Mouse (Mus musculus): ENCODE data around the gene Stk38l. TPM values are rescaled to one million over a fixed set of nuclear protein-coding genes. Genes with fewer than 3 reads are reported as not detected.
A peak's percentile ranks its signal among the peaks of the same experiment; 100 is the strongest.
"Not testable (repeated sequence)": the region's sequence is repeated elsewhere in the genome, so short reads cannot be mapped to it uniquely, and the experiment has no call there.

Stk38l gene
- polyA plus RNA-seq, 1 experiment from 2014 or later = 32.0 TPM

- peak overlapping the region; percentile 78 for H3K27ac ChIP-seq
- peaks cover 37% of the 10 kb centered on the region for H3K4me1 ChIP-seq (replicated peaks)
- ATAC-seq (replicated peaks; ENCODE audit: insufficient number of reproducible peaks, insufficient read depth, low FRiP score, low read depth) = no peak
- H3K36me3 ChIP-seq = no peaks in the 10 kb centered on the region
- 48% methylated on average over 1 of the region's 1 CpGs for WGBS
- no peak overlapping the region for H3K4me2 ChIP-seq
- no peaks in the 10 kb centered on the region for H3K9me3 ChIP-seq (replicated peaks)
- no peaks in the 10 kb centered on the region for H3K27me3 ChIP-seq
- no peak overlapping the region for H3K9ac ChIP-seq
- H3K4me3 ChIP-seq = no peak overlapping the region
Measured at GRCm38 (mm10) chr6:146738889-146739288, 14.1 kb downstream of the Stk38l start.

GRCm38 (mm10) chr6:146740724-146741123 is 15.9 kb downstream of the Stk38l start:
- no peaks in the 10 kb centered on the region for H3K36me3 ChIP-seq
- H3K4me1 ChIP-seq (replicated peaks) = peaks cover 37% of the 10 kb centered on the region
- ATAC-seq (replicated peaks; ENCODE audit: insufficient number of reproducible peaks, insufficient read depth, low FRiP score, low read depth) = no peak
- H3K27ac ChIP-seq = no peak overlapping the region
- H3K9ac ChIP-seq = no peak overlapping the region
- H3K9me3 ChIP-seq (replicated peaks) = no peaks in the 10 kb centered on the region
- H3K27me3 ChIP-seq = no peaks in the 10 kb centered on the region
- H3K4me2 ChIP-seq = no peak overlapping the region
- H3K4me3 ChIP-seq = no peak overlapping the region

DNA sequence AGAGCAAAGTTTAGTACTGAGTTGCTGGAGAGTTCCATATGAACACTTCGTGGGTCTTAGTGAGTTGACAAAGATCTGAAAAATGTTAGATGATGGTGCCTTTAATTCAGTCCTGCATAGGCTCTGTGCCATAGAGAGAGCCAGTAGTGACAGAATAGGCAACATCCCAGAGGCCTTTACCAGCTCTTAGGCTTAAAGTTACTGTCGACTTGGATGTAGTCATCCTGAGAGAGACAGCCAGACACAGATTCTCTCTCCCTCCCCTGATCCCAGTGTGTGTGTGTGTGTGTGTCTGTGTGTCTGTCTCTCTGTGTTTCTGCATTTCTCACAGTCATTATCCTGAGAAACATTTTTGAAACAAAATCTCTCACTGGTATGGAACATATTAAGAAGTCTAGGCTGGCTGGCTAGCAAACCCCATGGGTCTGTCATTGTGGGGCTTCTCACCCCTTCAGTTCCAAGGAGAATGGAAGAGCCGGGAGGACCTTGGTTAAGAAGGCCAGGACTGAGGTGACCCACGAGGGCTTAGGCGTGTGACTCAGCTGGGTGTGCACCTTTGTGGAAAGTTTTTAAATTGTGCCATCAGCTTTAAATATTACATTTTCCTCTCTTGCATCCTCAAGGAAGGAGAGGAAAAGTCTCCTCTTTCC is 17.3 kb downstream of the Stk38l start:
- Histone ChIP-seq H3K4me2 (no peak overlapping the region), H3K36me3 (no peaks in the 10 kb centered on the region), H3K9me3 (replicated peaks) (no peaks in the 10 kb centered on the region), H3K27me3 (no peaks in the 10 kb centered on the region), H3K4me3 (no peak overlapping the region), H3K9ac (no peak overlapping the region), H3K27ac (no peak overlapping the region), H3K4me1 (replicated peaks) (peaks cover 36% of the 10 kb centered on the region)
- no peak for ATAC-seq (replicated peaks; ENCODE audit: insufficient number of reproducible peaks, insufficient read depth, low FRiP score, low read depth)
- WGBS = 59% methylated on average over 5 of the region's 5 CpGs

- H3K36me3 ChIP-seq; H3K4me2 ChIP-seq; H3K9me3 ChIP-seq (replicated peaks); H3K9ac ChIP-seq; H3K27ac ChIP-seq; H3K4me3 ChIP-seq; H3K27me3 ChIP-seq; ATAC-seq (replicated peaks; ENCODE audit: insufficient number of reproducible peaks, insufficient read depth, low FRiP score, low read depth): not testable (repeated sequence)
- peaks cover 37% of the 10 kb centered on the region for H3K4me1 ChIP-seq (replicated peaks)
- 94% methylated on average over 7 of the region's 7 CpGs for WGBS
Measured at GRCm38 (mm10) chr6:146744266-146744665, 19.5 kb downstream of the Stk38l start.

DNA sequence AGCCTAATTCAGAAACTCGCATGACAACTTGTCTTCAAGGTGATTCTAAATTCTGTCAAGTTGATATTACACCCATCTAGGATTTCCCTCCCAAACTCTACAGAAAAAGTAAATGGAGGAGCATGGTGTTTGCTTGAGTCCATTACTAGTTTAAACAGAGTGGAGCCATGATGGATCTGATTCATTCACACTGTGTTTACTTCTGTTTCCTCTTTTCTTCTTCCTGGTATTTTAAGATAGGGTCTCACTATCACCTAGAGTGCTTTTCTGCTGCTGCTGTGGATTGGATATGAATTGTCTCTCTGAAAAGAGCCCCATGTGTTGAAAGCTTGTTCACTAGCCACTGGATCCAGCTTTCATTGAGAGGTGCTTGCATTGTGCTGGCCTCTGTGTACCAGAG is 20.4 kb downstream of the Stk38l start:
- Histone ChIP-seq H3K27me3 (no peaks in the 10 kb centered on the region), H3K4me2 (no peak overlapping the region), H3K36me3 (no peaks in the 10 kb centered on the region), H3K9ac (no peak overlapping the region), H3K9me3 (replicated peaks) (no peaks in the 10 kb centered on the region), H3K4me1 (replicated peaks) (peaks cover 42% of the 10 kb centered on the region), H3K27ac (0 out of 2 replicates have a peak overlapping the region, but pooled peaks have one; percentile 19), H3K4me3 (no peak overlapping the region)
- 88% methylated on average over 1 of the region's 1 CpGs for WGBS
- no peak for ATAC-seq (replicated peaks; ENCODE audit: insufficient number of reproducible peaks, insufficient read depth, low FRiP score, low read depth)

GRCm38 (mm10) chr6:146746577-146746976 is 21.8 kb downstream of the Stk38l start:
- no peak overlapping the region for H3K4me3 ChIP-seq
- peaks cover 50% of the 10 kb centered on the region for H3K4me1 ChIP-seq (replicated peaks)
- no peaks in the 10 kb centered on the region for H3K36me3 ChIP-seq
- no peaks in the 10 kb centered on the region for H3K27me3 ChIP-seq
- H3K9me3 ChIP-seq (replicated peaks) = no peaks in the 10 kb centered on the region
- no peak for ATAC-seq (replicated peaks; ENCODE audit: insufficient number of reproducible peaks, insufficient read depth, low FRiP score, low read depth)
- H3K27ac ChIP-seq = peak overlapping the region; percentile 44; the same call in 1 of the 2 replicates
- no peak overlapping the region for H3K4me2 ChIP-seq
- no peak overlapping the region for H3K9ac ChIP-seq
- 52% methylated on average over 5 of the region's 5 CpGs for WGBS

GRCm38 (mm10) chr6:146747057-146747456 is 22.3 kb downstream of the Stk38l start:
- Histone ChIP-seq H3K4me3 (no peak overlapping the region), H3K27ac (0 out of 2 replicates have a peak overlapping the region, but pooled peaks have one; percentile 44), H3K9me3 (replicated peaks) (no peaks in the 10 kb centered on the region), H3K4me1 (replicated peaks) (peaks cover 55% of the 10 kb centered on the region), H3K9ac (no peak overlapping the region), H3K27me3 (no peaks in the 10 kb centered on the region), H3K4me2 (no peak overlapping the region), H3K36me3 (no peaks in the 10 kb centered on the region)
- no peak for ATAC-seq (replicated peaks; ENCODE audit: insufficient number of reproducible peaks, insufficient read depth, low FRiP score, low read depth)

DNA sequence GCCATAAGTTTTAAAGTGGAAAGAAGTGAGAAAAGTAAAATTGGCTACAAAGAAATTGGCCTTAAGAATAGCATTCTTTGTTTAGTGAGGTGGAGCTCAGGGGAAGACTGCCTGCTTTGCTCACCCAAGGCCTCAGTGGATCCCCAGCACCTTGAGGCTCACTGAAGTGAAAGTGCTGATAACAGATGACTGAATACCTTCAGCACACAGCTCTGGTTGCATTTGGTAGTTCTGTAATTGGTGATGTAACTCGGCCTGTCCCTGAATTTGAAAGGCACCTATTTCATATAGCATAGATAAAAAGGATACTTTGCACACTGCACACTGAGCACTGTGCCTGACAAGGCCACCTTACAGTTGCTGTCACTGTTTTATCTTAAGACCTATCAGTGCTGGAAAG is 23.5 kb downstream of the Stk38l start:
- no peak overlapping the region for H3K4me2 ChIP-seq
- ATAC-seq (replicated peaks; ENCODE audit: insufficient number of reproducible peaks, insufficient read depth, low FRiP score, low read depth) = no peak
- H3K36me3 ChIP-seq = no peaks in the 10 kb centered on the region
- H3K9ac ChIP-seq = no peak overlapping the region
- no peaks in the 10 kb centered on the region for H3K27me3 ChIP-seq
- no peaks in the 10 kb centered on the region for H3K9me3 ChIP-seq (replicated peaks)
- H3K4me3 ChIP-seq = no peak overlapping the region
- peaks cover 65% of the 10 kb centered on the region for H3K4me1 ChIP-seq (replicated peaks)
- 49% methylated on average over 1 of the region's 1 CpGs for WGBS
- peak overlapping the region; percentile 73; the same call in 1 of the 2 replicates for H3K27ac ChIP-seq

DNA sequence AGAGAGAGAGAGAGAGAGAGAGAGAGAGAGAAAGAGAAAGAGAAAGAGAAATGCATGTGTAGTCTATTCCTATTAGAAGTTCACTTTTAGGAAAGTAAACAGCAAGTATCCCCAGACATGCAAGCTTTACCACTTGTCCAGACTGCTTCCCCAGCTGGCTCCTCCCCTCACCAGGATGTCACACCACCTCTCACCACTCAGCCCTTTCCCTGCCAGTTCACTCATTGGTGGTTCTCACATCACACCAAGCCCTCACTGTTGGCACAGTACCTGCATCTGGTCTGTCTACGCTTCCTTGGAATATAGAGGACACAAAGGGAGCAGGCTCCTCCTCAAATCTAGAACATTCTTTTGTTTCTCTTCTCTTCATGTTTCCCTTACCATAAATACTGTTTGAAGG is 26.9 kb downstream of the Stk38l start:
- peak overlapping the region; percentile 67 for H3K27ac ChIP-seq
- H3K4me2 ChIP-seq = no peak overlapping the region
- no peak overlapping the region for H3K4me3 ChIP-seq
- 35% methylated on average over 1 of the region's 1 CpGs for WGBS
- no peak overlapping the region for H3K9ac ChIP-seq
- ATAC-seq (replicated peaks; ENCODE audit: insufficient number of reproducible peaks, insufficient read depth, low FRiP score, low read depth) = no peak; the same call in 1 of the 2 replicates
- no peaks in the 10 kb centered on the region for H3K36me3 ChIP-seq
- no peaks in the 10 kb centered on the region for H3K27me3 ChIP-seq
- no peaks in the 10 kb centered on the region for H3K9me3 ChIP-seq (replicated peaks)
- peaks cover 71% of the 10 kb centered on the region for H3K4me1 ChIP-seq (replicated peaks)

GRCm38 (mm10) chr6:146752178-146752577 is 27.4 kb downstream of the Stk38l start:
- ATAC-seq (replicated peaks; ENCODE audit: insufficient number of reproducible peaks, insufficient read depth, low FRiP score, low read depth) = no peak
- peak overlapping the region; percentile 67 for H3K27ac ChIP-seq
- WGBS = 79% methylated on average over 2 of the region's 2 CpGs
- no peak overlapping the region for H3K4me3 ChIP-seq
- H3K27me3 ChIP-seq = no peaks in the 10 kb centered on the region
- no peak overlapping the region for H3K9ac ChIP-seq
- no peaks in the 10 kb centered on the region for H3K36me3 ChIP-seq
- no peak overlapping the region for H3K4me2 ChIP-seq
- no peaks in the 10 kb centered on the region for H3K9me3 ChIP-seq (replicated peaks)
- H3K4me1 ChIP-seq (replicated peaks) = peaks cover 66% of the 10 kb centered on the region

- Histone ChIP-seq H3K27ac (peak overlapping the region; percentile 67), H3K4me1 (replicated peaks) (peaks cover 62% of the 10 kb centered on the region), H3K9me3 (replicated peaks) (no peaks in the 10 kb centered on the region), H3K4me3 (no peak overlapping the region), H3K9ac (no peak overlapping the region), H3K4me2 (no peak overlapping the region), H3K27me3 (no peaks in the 10 kb centered on the region), H3K36me3 (no peaks in the 10 kb centered on the region)
- 34% methylated on average over 1 of the region's 1 CpGs for WGBS
- ATAC-seq (replicated peaks; ENCODE audit: insufficient number of reproducible peaks, insufficient read depth, low FRiP score, low read depth) = no peak
Measured at GRCm38 (mm10) chr6:146752612-146753011, 27.8 kb downstream of the Stk38l start.

- ATAC-seq (replicated peaks; ENCODE audit: insufficient number of reproducible peaks, insufficient read depth, low FRiP score, low read depth) = no peak
- H3K4me3 ChIP-seq = no peak overlapping the region
- H3K4me1 ChIP-seq (replicated peaks) = peaks cover 54% of the 10 kb centered on the region
- 30% methylated on average over 2 of the region's 2 CpGs for WGBS
- 0 out of 2 replicates have a peak overlapping the region, but pooled peaks have one; percentile 28 for H3K9ac ChIP-seq
- H3K27ac ChIP-seq = peak overlapping the region; percentile 52
- H3K4me2 ChIP-seq = no peak overlapping the region
- no peaks in the 10 kb centered on the region for H3K9me3 ChIP-seq (replicated peaks)
- no peaks in the 10 kb centered on the region for H3K27me3 ChIP-seq
- H3K36me3 ChIP-seq = no peaks in the 10 kb centered on the region
Measured at GRCm38 (mm10) chr6:146753560-146754160, 28.9 kb downstream of the Stk38l start.

Measured in heart, embryonic 15.5 days (tissue).